In genomic region chr14:57545526-57545925, GRCm38 (mm10) we compare ENCODE assay signal across 28 mouse cellular contexts. TPM values are rescaled to one million over a fixed set of nuclear protein-coding genes. Genes with fewer than 3 reads are reported as not detected.
DNase-seq lines count a peak whose midpoint lies in the region; ATAC-seq lines count a peak whose summit lies in the region.
"Had no signal": no experiment of that assay in that cellular context is flagged by ENCODE, and none has a peak within 500 bp of the region (broad histone marks: within the 10 kb centered on the region; RNA-seq: fewer than 3 reads in every experiment).

No protein-coding gene starts in this region.

- intact Hi-C loops in heart, postnatal 10 days (cut with DNase I), result no loop called here

- no peak overlapping the region for H3K27ac ChIP-seq in midbrain, embryonic 11.5 days (ENCODE audit: low read depth, low read length)
- no peak overlapping the region for H3K27ac ChIP-seq in midbrain, embryonic 10.5 days (replicated peaks)
- no peak overlapping the region for H3K27ac ChIP-seq in neural tube, embryonic 14.5 days (ENCODE audit: low read depth, low read length)
- H3K27ac ChIP-seq in neural tube, embryonic 15.5 days (replicated peaks), result no peak overlapping the region
- no peak overlapping the region for H3K27ac ChIP-seq in liver, embryonic 12.5 days
- H3K27ac ChIP-seq: embryonic facial prominence, embryonic 10.5 days; embryonic facial prominence, embryonic 13.5 days; forebrain, embryonic 12.5 days; forebrain, embryonic 15.5 days; hindbrain, embryonic 10.5 days; hindbrain, embryonic 13.5 days had no signal

- WGBS in midbrain, embryonic 11.5 days, result 85% methylated on average over 17 of the region's 17 CpGs
- WGBS in midbrain, embryonic 10.5 days, result 84% methylated on average over 17 of the region's 17 CpGs
- 82% methylated on average over 17 of the region's 17 CpGs for WGBS in neural tube, embryonic 14.5 days
- 80% methylated on average over 17 of the region's 17 CpGs for WGBS in neural tube, embryonic 15.5 days
- 73% methylated on average over 17 of the region's 17 CpGs for WGBS in liver, embryonic 12.5 days (ENCODE audit: insufficient replicate concordance)

- peaks cover 2% of the 10 kb centered on the region; the same call in 1 of the 2 replicates for H3K27me3 ChIP-seq in midbrain, embryonic 11.5 days (ENCODE audit: control insufficient read depth, insufficient read depth, low read length)
- H3K27me3 ChIP-seq in midbrain, embryonic 10.5 days (ENCODE audit: low read depth, poor library complexity, severe bottlenecking), result peaks cover 23% of the 10 kb centered on the region
- H3K27me3 ChIP-seq in neural tube, embryonic 14.5 days (ENCODE audit: control insufficient read depth, insufficient read depth, low read length), result no peaks in the 10 kb centered on the region
- no peaks in the 10 kb centered on the region for H3K27me3 ChIP-seq in neural tube, embryonic 15.5 days (replicated peaks)
- peaks cover 24% of the 10 kb centered on the region for H3K27me3 ChIP-seq in liver, embryonic 12.5 days (replicated peaks)
- H3K27me3 ChIP-seq: embryonic facial prominence, embryonic 13.5 days; forebrain, embryonic 15.5 days had no signal

- H3K4me3 ChIP-seq in midbrain, embryonic 11.5 days (ENCODE audit: low read depth, low read length), result no peak overlapping the region
- no peak overlapping the region for H3K4me3 ChIP-seq in midbrain, embryonic 10.5 days
- no peak overlapping the region for H3K4me3 ChIP-seq in neural tube, embryonic 14.5 days (ENCODE audit: low read depth, low read length)
- no peak overlapping the region for H3K4me3 ChIP-seq in neural tube, embryonic 15.5 days (replicated peaks)
- H3K4me3 ChIP-seq in liver, embryonic 12.5 days, result no peak overlapping the region
- H3K4me3 ChIP-seq: embryonic facial prominence, embryonic 10.5 days; embryonic facial prominence, embryonic 13.5 days; erythroblast, embryonic 14.5 days; forebrain, embryonic 12.5 days; forebrain, embryonic 15.5 days; hindbrain, embryonic 10.5 days; hindbrain, embryonic 13.5 days had no signal

- H3K9ac ChIP-seq in midbrain, embryonic 11.5 days (ENCODE audit: low read length), result no peak overlapping the region
- H3K9ac ChIP-seq in neural tube, embryonic 14.5 days (replicated peaks; ENCODE audit: low read depth, low read length), result no peak overlapping the region
- no peak overlapping the region for H3K9ac ChIP-seq in neural tube, embryonic 15.5 days (replicated peaks)
- H3K9ac ChIP-seq in liver, embryonic 12.5 days, result no peak overlapping the region
- H3K9ac ChIP-seq: embryonic facial prominence, embryonic 13.5 days; forebrain, embryonic 12.5 days; forebrain, embryonic 15.5 days; hindbrain, embryonic 13.5 days had no signal

- DNase-seq in heart, adult 11 months, result peak; percentile 65
- no peak for DNase-seq in heart, postnatal 10 days
- peak; percentile 59 for DNase-seq in midbrain, embryonic 11.5 days (ENCODE audit: low spot score, missing footprints)
- no peak for DNase-seq in midbrain, embryonic 10.5 days (ENCODE audit: low spot score)
- DNase-seq in ZHBTc4 (ENCODE audit: low read depth, low spot score), result peak; percentile 47
- DNase-seq: adrenal gland, adult 2 months; adrenal gland, postnatal 14 days; cerebellum, adult 11-12 months; cerebellum, adult 8-10 months; cerebellum, postnatal 10 days; cerebellum, postnatal 36 days; embryo, embryonic 11 days; gastrocnemius, postnatal 10 days; gastrocnemius, postnatal 36 days; heart, postnatal 36 days had no signal

- H3K4me2 ChIP-seq in midbrain, embryonic 11.5 days, result no peak overlapping the region
- H3K4me2 ChIP-seq in neural tube, embryonic 14.5 days (ENCODE audit: low read depth, low read length), result no peak overlapping the region
- H3K4me2 ChIP-seq in neural tube, embryonic 15.5 days, result no peak overlapping the region
- H3K4me2 ChIP-seq in liver, embryonic 12.5 days, result no peak overlapping the region
- H3K4me2 ChIP-seq: embryonic facial prominence, embryonic 13.5 days; forebrain, embryonic 12.5 days; forebrain, embryonic 15.5 days; heart, embryonic 11.5 days; hindbrain, embryonic 13.5 days had no signal

- H3K9me3 ChIP-seq in midbrain, embryonic 11.5 days (ENCODE audit: control insufficient read depth, low read length), result no peaks in the 10 kb centered on the region; the same call in 1 of the 2 replicates
- H3K9me3 ChIP-seq in midbrain, embryonic 10.5 days (replicated peaks), result no peaks in the 10 kb centered on the region
- H3K9me3 ChIP-seq in neural tube, embryonic 14.5 days (ENCODE audit: control insufficient read depth, low read length), result no peaks in the 10 kb centered on the region
- no peaks in the 10 kb centered on the region for H3K9me3 ChIP-seq in neural tube, embryonic 15.5 days (replicated peaks)
- H3K9me3 ChIP-seq in liver, embryonic 12.5 days (replicated peaks), result no peaks in the 10 kb centered on the region
- H3K9me3 ChIP-seq: embryonic facial prominence, embryonic 13.5 days; forebrain, embryonic 12.5 days; forebrain, embryonic 15.5 days had no signal

- H3K36me3 ChIP-seq in midbrain, embryonic 11.5 days (ENCODE audit: control insufficient read depth, insufficient read depth, low read length), result no peaks in the 10 kb centered on the region
- peaks cover 21% of the 10 kb centered on the region for H3K36me3 ChIP-seq in midbrain, embryonic 10.5 days
- peaks cover 3% of the 10 kb centered on the region; the same call in 1 of the 2 replicates for H3K36me3 ChIP-seq in neural tube, embryonic 14.5 days (ENCODE audit: control insufficient read depth, insufficient read depth, low read length)
- peaks cover 32% of the 10 kb centered on the region for H3K36me3 ChIP-seq in neural tube, embryonic 15.5 days
- peaks cover 11% of the 10 kb centered on the region; the same call in 1 of the 2 replicates for H3K36me3 ChIP-seq in liver, embryonic 12.5 days

- H3K4me1 ChIP-seq in midbrain, embryonic 11.5 days (ENCODE audit: control insufficient read depth, insufficient read depth, low read length), result no peaks in the 10 kb centered on the region
- peaks cover 12% of the 10 kb centered on the region for H3K4me1 ChIP-seq in midbrain, embryonic 10.5 days
- H3K4me1 ChIP-seq in neural tube, embryonic 14.5 days (ENCODE audit: control insufficient read depth, insufficient read depth, low read length), result no peaks in the 10 kb centered on the region
- H3K4me1 ChIP-seq in neural tube, embryonic 15.5 days, result no peaks in the 10 kb centered on the region
- H3K4me1 ChIP-seq in liver, embryonic 12.5 days, result peaks cover 27% of the 10 kb centered on the region
- H3K4me1 ChIP-seq: forebrain, embryonic 15.5 days; hindbrain, embryonic 13.5 days had no signal

- ATAC-seq in midbrain, embryonic 11.5 days (ENCODE audit: low FRiP score), result no peak
- ATAC-seq in neural tube, embryonic 14.5 days (ENCODE audit: low read depth), result 0 out of 2 replicates have a peak, but pooled peaks have one; percentile 16
- no peak for ATAC-seq in neural tube, embryonic 15.5 days (ENCODE audit: low FRiP score)
- no peak for ATAC-seq in liver, embryonic 12.5 days
- ATAC-seq: forebrain, embryonic 15.5 days; hindbrain, embryonic 16.5 days had no signal

RNA-seq across cellular contexts. Expression of gene Il17d, which starts 20.9 kb away (rescaled TPM):
- 1 to 10 TPM; 8.4 to 8.8 TPM for total RNA-seq in heart, postnatal 10 days (2021)
- polyA plus RNA-seq in midbrain, embryonic 11.5 days (2014; fragmentation: Nextera tagmentation; extraction: Ambion mirVana), result 1.5 and 1.7 TPM in 2 replicates
- 0.74 and 1.4 TPM in 2 replicates for polyA plus RNA-seq in midbrain, embryonic 10.5 days (2016; fragmentation: Nextera tagmentation; extraction: Ambion mirVana)
- 3.1 TPM in 2 replicates for polyA plus RNA-seq in neural tube, embryonic 14.5 days (2014; fragmentation: Nextera tagmentation; extraction: Ambion mirVana)
- 6.0 and 7.3 TPM in 2 replicates for polyA plus RNA-seq in neural tube, embryonic 15.5 days (2015; fragmentation: Nextera tagmentation; extraction: Ambion mirVana)
- 0.68 and 1.4 TPM in 2 replicates for polyA plus RNA-seq in liver, embryonic 12.5 days (2016; fragmentation: Nextera tagmentation; extraction: Ambion mirVana)
- total RNA-seq: granulocyte monocyte progenitor cell, adult 5-6 weeks had no signal
- polyA plus RNA-seq: erythroblast, embryonic 14.5 days had no signal

RNA-seq across cellular contexts. Expression of gene Eef1akmt1, which starts 25.9 kb away (rescaled TPM):
- 10 to 100 TPM; 32.4 to 32.6 TPM for total RNA-seq in heart, postnatal 10 days (2021)
- 82.0 and 87.2 TPM in 2 replicates for polyA plus RNA-seq in midbrain, embryonic 11.5 days (2014; fragmentation: Nextera tagmentation; extraction: Ambion mirVana)
- polyA plus RNA-seq in midbrain, embryonic 10.5 days (2016; fragmentation: Nextera tagmentation; extraction: Ambion mirVana), result 91.0 and 110 TPM in 2 replicates
- polyA plus RNA-seq in neural tube, embryonic 14.5 days (2014; fragmentation: Nextera tagmentation; extraction: Ambion mirVana), result 101 and 109 TPM in 2 replicates
- 99.3 and 104 TPM in 2 replicates for polyA plus RNA-seq in neural tube, embryonic 15.5 days (2015; fragmentation: Nextera tagmentation; extraction: Ambion mirVana)
- polyA plus RNA-seq in liver, embryonic 12.5 days (2016; fragmentation: Nextera tagmentation; extraction: Ambion mirVana), result 53.6 and 54.5 TPM in 2 replicates

Comparison
In these comparisons a context has a peak if more than half of its experiments do, and no peak if none do; other contexts are left out.
1. DNase-seq: peak in heart, adult 11 months (single experiment), midbrain, embryonic 11.5 days (single experiment) and ZHBTc4 (single experiment); none in heart, postnatal 10 days (0 of 2) and midbrain, embryonic 10.5 days (single experiment).